Mouse (Mus musculus) ovary, postnatal 36 days (tissue): ENCODE measurements at regions not wholly inside any gene's neighbourhood (a gene's known extent, or its start where the extent isn't known, plus 50 kb on each side); places are given as distances from the start of the nearest gene placed in this dataset.

Source experiments
- DNase-seq: peaks from one replicate; pipeline ENCODE4 v3.0.0; 2022; ENCODE audit warnings: low spot score, mixed read lengths

DNA sequence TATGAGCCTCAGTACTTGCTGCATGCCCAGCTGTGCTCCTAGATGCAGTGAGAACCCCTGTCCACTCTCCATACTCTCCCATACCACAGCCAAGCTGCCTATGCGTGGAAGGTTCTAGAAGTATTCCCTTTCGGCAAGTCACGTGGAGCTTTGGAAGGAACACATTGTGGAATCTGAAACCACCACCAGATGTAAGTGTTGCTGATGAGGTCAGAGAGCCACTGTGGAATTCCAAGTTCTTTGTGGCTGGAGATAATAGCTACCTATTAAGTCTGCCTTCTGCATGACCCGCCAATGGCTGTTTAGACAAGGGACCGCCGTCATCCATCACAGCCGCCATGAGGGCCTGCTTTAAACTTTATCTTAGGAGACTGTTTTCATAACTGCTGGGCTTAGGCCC lies 84.7 kb upstream of the Errfi1 start:
- DNase-seq: no peak

DNA sequence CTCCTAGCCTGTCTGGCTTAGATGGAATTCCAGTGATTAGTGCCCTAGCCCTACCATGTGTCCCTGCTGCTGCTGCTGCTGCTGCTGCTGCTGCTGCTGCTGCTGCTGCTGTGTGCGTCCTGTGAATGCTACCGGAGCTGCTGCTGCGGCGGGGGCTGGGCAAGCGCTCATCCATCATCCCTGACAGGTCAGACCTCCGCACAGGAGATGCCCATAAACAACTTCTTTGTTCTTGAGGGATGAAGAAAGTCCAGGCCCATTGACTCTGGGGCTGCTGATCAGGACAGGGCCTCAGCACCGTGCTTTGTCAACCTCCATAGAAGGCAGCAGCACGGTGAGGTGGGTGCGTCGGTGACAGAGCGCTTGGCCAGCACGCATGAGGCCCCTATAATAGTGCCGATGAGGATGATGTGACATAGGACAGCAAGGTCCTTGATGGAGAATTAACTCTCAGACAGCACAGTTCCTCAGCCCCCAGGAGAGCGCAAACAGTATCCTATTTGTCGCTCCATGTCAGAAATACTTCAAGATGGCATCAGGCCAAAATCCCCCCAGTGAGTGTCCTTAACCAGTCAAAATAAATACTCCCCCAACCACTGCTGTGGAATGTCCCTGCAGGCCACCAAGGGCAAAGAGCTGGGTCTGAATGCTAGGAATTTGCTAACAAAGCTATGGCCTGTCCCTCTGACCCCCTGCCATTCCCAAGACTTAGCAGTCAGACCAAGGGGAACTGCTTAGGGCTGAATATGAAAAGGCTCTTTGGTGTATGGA lies 95.1 kb upstream of the Errfi1 start:
- DNase-seq: no peak

DNA sequence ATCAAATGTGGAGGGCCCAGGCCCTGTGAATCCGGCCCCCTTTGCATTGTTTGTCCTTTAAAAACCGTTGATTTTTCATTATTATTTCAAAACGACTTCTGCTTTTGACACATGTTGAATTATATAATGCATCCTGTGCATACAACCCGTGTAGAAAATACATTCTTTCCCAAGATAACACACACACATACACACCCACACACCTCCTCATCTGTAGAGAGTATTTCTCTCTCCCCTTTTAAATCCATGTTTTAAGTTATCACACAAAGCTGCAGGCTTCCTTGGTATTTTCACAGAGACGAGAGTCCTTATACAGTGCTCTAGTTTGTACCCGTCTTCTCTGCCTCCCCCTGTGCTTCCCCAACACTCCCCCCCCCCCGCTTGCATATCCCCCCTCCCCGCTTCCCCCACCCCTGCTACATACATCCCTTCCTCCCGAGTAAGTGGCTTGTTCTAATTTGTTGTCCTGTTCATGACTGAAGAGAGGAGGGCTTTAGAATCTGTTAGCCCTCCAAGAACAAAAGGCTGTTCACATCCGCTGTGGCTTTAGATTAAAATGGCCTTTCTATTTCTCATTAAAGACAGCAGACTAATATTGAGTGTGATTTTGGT lies 95.8 kb upstream of the Errfi1 start:
- no peak for DNase-seq

DNA sequence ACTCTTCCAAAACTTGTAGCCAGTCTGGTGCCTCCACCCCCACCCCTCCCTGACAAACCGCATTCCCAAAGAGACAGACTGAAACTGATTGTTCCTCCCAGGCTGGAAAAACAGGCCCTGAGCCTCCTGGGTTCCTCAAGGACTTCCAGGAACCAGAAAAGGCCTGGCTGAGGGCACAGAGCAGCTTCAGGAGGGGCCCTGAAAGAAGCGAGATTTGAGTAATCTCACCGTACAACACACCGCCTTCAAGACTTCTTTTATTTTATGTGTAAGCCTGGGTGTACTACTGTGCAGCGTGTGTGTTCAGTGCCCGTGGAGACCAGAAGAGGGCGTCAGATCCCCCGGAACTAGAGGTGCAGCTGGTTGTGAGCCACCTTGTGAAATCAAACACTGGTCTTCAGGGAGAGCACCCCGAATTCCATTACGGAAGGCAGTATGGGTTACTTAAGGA lies 96.4 kb upstream of the Errfi1 start:
- no peak for DNase-seq

DNA sequence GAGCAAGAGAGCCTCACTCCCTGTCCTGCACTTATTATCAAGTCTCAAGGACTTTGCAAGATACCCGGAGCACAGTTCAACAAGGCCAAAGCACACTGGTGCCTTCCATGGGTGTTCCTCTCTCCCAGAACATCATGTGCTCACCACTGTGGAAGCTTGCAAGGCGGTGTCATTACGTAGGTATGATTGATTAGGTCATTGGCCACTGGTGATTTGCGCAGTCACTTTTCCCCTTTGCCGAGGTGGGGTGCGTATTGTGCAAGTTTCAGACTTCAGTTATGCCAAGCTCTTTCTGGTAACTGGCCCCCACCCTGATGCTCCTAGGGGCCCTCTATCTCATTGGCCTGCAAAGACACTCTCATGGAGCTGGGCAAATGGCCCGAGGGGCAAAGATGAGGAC lies 98.3 kb upstream of the Errfi1 start:
- DNase-seq: no peak

DNA sequence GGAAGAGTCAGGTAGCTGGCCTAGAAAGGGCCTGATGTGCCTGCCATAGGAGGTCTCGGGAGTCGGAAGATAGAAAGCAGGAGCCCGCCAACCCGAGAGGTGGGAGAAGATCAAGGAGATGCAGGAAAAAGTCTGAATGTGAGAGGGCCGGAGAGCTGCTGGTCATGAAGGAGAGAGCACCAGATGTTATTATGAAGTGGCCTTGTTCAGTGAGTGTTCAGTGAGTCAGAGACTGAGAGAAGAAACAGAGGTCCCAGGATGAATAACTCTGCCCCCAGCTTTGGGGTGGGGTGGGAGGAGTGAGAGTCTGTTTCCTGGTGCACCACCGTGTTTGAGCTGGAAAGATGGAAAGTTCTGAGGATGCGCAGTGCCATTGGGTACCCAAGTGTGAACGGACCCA lies 100.2 kb upstream of the Slc45a1 start:
- no peak for DNase-seq

DNA sequence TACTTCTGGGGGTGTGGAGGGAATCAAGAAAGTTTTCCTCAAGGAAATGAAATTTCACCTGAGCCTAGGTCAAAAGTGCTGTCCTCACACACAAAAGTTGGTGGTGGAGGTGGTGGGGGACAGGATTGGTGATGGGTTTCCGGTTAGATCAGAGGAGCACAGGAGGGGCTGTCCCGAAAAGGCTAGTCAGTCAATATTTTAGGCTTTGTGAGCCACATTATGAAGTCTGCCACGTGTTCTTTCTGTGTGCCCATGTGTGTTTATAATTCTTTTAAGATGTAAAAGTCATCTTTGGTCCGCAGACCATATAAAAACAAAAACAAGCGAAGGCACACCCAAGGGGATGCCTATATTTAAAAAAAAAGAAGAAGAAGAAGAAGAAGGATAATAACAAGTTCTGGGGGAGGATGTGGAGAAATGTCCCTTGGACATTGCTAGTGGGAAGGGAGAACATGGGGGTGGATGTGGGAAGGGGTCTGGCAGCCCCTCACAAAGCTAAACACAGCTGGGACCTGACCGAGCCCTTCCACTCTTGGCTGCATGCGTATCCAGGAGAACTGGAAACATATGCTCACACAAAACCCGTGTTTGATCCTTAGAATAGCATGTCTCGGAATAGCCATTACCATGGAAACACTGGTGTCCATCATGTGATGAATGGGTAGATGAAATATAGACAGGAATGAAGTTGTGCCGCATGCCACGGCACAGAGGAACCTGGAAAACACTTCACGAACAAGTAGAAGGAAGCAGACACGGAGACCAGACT lies 98.7 kb upstream of the Slc45a1 start:
- DNase-seq: no peak

DNA sequence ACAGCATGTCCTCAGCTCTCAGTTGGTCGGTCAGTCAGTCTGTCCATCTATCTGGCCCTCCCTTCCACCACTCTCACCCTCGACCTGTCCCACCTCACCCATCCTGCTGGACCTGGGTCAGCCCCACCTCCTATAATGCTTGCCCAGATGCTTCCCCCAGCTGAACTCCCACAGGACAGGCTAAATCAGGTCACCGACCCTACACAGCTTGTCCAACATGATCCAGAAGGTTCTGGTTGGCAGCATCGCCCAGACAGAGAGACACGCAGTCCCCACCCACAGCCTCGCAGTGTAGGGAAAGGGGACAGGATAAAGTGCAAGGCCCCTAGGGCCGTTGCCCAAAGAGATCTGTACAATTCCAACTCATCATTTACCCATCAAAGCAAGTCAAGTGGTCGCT lies 97.1 kb upstream of the Slc45a1 start:
- no peak for DNase-seq

DNA sequence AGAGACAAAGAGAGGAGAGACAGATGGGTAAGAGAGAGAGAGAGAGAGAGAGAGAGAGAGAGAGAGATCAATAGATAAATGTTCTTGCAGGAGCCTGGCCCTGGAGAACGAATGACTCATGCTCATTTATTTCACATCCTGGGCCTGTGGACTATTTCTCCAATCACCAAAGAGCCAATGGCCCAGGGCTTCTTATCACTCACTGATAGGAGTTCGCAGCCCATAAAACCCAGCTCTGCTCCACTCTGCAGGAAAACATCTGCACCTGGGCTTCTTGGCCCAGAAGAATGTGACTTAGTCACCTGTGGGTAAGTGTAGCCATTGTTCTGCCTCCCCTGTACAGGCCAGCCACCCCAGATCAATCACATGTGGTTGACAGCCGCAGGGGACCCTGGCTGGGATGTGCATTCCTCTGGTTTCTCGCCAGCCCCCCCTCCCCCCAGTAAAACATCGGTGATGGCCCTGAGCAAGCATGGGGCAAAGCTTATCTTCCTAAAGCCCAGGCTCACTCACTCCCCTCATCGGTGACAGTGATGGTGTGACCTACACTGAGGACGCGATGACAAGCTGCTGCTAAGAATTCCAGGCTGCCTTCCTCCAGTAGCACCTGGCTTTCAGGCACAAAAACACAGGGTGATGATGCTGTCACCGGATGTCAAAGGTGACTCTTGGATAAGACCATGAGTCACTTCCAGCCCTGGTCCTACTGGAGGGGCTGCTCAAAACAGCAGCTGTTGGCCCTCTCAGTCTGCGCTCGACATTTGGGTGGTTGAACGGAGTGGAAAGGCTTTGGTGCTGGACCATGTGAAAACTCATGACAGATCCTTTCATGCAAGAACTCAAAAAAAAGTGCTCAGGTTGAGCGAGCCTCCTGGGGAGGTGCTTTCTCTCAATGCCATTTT lies 96.4 kb upstream of the Slc45a1 start:
- DNase-seq: no peak

DNA sequence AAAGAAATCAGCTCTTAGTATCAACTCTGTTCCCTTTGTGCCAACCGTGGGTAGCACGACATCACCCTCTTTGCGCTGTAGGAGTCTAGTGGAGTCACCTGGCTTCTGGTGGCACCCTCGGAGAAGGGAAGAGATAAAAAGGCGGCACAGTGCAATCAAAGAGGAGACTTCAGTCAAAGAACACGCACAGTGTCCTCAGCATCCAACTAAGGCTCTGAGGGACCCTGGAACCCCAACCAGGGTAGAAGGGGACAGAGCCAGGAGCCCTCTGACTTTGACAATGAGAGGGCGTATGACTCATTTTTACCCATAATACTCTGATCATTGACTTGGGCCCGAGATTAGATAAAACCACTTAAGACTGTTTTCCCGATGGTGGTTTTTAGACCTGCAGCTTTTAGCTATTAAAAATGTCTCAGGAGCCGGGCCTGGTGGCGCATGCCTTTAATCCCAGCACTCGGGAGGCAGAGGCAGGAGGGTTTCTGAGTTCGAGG lies 94.5 kb upstream of the Slc45a1 start:
- no peak for DNase-seq

DNA sequence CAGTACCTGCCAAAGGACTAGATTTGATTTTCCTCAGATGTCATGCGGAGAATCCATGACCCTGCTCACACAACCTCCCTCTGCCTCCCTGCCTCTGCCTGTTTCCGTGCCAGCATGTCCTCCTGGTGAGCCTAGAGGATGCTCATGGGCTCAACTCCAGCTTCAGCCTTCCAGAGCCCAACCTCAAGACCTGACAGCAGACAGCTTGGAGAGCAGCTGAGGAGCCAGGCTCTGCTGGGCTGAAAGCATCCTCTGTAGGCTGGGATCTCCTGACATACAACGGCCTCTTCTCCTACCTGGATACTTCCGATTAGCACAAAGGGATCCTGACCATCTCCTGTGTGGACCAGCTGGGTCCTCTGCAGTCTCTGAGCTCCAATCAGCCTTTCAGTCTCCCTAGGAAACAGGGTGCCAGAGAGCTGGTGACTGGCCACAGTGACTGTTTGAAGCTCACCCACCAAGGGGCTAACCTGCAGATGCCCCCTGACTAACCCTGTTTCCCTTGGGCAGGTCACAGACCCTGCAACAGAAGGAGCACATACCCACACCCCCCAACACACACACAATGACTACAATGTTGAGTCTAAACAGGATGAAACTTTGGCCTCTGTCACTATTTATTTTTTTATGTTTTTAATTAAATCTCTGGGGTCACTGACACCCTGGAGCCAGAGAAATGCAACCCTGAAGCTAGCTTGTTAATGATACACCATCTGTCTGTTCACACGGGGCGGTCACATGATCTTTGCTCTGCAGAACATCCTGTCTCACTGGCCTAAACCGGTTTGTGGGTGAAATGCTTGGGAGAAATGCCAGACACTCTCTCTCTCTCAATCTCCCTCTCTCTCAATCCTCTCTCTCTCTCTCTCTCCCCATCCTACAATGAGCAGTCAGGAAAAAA lies 93.8 kb upstream of the Slc45a1 start:
- DNase-seq: no peak

DNA sequence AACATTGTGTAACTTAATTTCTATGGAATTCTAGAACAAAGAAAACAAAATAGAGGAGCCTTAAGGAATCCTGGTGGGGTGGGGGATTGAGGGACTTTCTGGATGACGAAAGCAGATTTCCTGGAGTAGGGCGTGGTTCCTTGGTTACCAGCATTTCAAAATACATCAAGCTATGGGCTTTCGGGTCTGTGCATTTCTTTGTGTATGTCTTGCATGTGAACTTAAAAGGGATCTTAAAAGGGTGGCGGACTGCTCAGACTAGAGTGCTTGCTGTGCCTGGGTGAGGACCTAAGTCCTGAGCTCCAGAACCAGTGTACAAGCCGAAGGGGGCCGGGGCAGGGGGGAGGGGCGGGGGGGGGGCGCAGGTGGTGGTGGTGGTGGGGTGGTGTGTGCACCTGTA lies 91.5 kb upstream of the Slc45a1 start:
- DNase-seq: no peak

DNA sequence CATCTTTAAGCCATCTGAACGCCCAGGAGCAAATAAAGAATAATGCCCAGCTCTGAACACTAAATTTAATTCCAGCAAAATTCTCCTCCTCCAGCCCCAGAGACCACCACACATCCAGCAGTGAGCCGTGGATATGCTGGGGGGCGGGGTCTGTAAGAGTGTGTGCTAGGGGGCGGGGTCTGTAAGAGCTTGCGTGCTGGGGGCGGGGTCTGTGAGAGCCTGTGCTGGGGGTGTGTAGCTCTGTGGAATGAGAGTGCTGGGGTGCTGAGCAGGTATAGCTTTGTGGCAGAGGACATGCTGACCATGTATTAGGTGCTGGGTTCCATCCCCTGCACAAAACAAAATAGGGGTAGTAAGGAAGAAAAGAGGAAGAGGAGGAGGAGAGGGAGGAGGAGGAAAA lies 91.1 kb upstream of the Slc45a1 start:
- no peak for DNase-seq

DNA sequence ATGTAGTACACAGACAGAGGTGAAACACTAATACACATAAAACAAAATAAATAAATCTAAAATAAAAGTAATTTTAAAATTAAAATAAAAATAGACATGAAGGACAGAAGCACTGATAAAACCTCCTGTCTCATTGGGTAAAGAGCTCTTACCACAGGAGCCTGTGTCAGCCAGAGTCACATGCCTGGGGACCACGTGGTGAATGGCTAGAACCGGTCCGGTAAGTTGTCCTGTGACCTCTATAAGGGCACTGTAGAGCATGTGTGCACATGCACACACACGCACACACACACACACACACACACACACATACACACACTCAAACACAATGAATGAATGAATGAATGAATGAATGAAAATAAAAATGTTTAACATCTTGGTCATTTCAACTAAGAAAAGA lies 89.8 kb upstream of the Slc45a1 start:
- no peak for DNase-seq

DNA sequence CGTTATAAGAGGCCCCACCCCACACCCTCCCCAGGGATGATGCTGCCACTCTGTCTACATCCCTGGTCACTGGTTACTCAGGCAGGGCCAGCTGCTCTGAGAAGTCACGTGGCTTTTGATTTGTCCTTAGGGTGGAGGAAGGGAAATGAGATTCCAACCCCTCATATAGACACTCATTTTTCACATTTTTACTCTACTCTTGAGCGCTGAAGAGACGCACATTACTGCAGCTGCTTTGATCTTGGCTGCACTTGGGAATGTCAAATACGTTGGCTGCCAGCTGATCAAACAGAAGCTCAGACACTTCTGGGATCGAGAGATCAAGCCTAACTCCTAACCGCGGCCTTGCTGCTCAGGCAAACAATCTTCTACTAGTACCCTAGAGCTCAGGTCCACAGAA lies 88.2 kb upstream of the Slc45a1 start:
- DNase-seq: no peak

DNA sequence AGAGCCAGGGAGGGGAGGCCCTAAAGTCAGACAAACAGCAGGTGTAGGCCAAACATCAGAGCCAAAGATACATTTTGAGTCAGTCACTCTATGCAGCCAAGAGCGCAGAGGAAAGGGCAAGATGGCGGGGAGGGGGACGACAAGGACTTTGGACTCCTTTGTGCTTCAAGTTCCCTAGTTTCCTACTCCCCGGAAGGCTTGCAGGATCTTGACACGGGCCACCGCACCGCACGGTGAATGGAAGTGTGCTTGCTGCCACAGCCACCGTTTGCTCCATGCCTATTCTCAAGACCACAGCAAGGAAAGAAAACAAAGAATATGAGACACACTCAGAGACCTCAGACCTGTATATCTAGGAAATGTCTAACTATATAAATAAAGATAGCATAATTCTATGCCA lies 86.8 kb upstream of the Slc45a1 start:
- no peak for DNase-seq

DNA sequence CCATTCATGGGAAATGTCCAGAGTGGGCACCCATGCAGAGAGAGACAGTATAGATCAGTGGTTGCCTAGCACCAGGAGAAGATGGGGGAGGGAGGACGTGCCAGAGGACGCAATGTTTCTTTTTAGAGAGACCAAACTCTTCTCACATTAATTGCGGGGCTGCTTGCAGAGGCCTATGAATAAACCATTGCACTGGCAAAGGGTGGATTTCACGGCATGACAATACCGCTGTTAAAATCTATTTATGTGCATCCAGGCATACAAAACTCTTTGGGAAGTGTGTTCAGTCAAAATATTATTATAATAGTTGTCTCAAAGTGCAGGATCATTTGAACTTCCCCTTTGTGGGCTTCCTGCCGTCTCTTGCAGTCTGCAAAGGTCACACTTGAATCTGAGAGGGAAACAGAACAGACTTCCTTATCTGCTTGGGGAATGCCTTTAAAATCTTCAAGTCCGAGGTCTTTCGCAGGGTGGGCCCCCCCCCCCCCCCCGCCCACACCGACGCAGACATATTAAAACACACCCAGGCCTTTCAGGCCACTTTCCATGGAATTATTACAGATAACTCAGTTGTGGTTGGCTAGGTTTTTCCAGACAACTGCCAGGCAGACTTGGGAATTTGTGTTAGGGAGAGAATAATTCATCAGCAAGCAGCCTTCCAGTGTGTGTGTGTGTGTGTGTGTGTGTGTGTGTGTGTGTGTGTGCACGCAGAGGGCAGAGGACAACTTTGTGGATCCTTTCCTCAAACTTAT lies 78.3 kb upstream of the Slc45a1 start:
- DNase-seq: no peak

DNA sequence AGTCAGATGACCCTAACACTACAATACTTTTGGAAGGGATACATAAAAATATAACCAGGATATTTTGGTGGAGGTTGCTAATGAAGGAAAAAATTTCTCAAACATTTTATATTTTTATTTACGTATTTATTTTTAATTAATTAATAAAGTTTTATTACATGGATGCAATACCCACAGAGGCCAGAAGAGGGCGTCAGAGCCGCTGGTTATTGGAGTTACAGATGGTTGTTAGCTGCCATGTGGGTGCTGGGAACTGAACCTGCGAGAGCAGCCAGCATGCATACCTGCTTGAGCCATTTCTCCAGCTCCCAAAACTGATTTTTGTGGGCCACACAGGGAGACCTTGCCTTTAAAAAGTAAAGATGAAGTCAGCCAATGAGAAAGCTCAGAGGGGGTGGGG lies 74.6 kb upstream of the Slc45a1 start:
- no peak for DNase-seq

DNA sequence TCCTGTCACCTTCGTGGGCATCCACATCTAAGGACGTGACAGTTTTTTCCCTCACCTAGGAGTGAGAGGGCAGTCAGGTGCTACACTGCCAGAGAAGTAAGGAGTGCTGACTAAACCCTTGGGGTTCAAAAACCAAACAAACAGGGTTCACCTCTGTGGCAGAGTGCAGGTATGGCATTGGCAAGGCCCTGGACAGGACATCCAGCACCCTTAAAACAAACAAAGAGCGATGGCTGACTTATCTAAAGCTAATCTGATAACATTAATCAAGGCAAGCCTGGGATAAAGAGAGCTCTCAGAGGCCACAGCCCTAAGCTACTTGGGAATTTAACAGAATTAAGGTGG lies 74.1 kb upstream of the Slc45a1 start:
- DNase-seq: no peak

DNA sequence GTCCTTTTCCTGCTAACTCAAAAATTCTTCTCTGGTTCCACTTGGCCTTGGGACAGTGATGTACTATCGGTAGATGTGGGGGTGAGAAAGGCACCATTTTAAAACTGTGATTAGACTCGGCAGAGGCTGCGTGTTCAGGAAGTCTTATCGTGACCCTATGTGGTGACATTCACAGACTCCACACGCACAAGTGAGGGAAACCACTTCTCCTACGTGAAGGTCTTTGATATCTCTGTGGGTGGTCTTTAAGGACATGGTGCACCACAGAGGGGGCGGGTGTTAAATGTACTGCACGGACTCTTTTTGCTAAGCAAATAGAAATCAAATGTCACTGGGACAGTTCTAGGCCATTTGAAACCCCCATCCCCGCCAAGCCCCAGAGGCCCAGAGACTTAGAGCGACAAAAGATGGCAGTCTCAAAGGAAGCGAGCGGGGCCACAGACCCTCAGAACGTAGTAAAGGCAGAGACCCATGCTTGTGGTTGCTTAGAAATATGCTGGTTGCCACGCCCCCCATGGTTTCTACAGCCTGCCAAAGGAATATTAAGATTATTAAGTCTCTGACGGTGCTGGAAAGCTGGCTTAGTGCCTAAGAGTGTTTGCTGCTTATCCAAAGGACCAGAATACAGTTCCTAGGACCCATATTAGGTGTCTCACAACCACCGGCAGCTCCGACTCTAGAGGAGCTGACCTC lies 73.6 kb upstream of the Slc45a1 start:
- no peak for DNase-seq
